Mouse (Mus musculus) gastrocnemius, adult 2 months (tissue): ENCODE data around the gene Tk1. TPM values are rescaled to one million over a fixed set of nuclear protein-coding genes. Genes with fewer than 3 reads are reported as not detected.
A peak's percentile ranks its signal among the peaks of the same experiment; 100 is the strongest.
"Not testable (repeated sequence)": the region's sequence is repeated elsewhere in the genome, so short reads cannot be mapped to it uniquely, and the experiment has no call there.

ENCODE experiments used
- DNase-seq: peaks from one replicate; pipeline ENCODE4 v3.0.0; 2022
- H3K27ac ChIP-seq: fragments of 200-600 bp; 2 replicates; pipeline ENCODE4 v1.8.1; 2022; ENCODE audit warnings: mild to moderate bottlenecking
- H3K4me3 ChIP-seq: fragments of 200-600 bp; 2 replicates; pipeline ENCODE4 v1.8.1; 2022; ENCODE audit warnings: mild to moderate bottlenecking, moderate library complexity
- CTCF ChIP-seq: fragments of 200-600 bp; IDR thresholded peaks from 2 replicates; pipeline ENCODE4 v1.8.1; 2022; ENCODE audit warnings: antibody characterized with exemption, mild to moderate bottlenecking, moderate library complexity
- intact Hi-C: fragments of 180-260 bp; cut with DNase I; formaldehyde crosslinking; loops from one replicate; pipeline ENCODE4 v1.15.1; 2025
- total RNA-seq, 2 experiments: library from RNA; stranded (reverse); gene quantifications; 2 replicates each; pipeline ENCODE4 v1.2.3; 2021

Tk1 gene
- total RNA-seq, 2 experiments from 2014 or later: 2.5 to 2.8 TPM

DNA sequence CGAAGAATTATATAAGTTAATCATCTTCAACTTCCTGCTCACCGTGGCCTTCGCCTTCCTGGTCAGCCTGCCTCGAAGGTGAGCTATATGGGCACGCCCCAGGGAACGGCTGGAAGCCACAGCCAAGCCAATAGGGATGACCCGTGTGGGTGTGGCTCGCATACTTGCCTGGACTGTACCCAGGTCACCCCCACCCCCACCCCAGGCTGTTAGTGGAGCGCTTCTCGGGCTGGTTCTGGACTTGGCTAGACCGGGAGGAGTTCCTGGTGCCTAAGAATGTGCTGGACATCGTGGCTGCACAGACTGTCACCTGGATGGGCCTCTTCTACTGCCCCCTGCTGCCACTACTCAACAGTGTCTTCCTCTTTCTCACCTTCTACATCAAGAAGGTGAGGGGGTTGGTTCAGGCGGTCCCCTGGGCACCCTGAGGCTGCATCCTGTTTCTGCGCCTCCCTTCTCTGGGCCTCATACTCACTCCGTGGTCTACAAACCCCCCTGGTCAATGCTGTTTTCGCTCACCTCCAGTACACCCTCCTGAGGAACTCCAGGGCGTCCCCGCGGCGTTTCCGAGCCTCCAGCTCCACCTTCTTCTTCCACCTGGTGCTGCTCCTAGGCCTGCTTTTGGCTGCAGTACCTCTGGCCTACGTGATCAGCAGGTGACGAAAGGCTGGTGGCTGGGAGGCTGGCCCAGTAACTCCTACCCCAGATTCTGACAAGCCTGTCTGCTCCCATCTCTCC, 35.0 kb downstream of the Tk1 start:
- peak; percentile 40 for TF ChIP-seq CTCF
- H3K4me3 ChIP-seq: peak overlapping the region; percentile 57
- H3K27ac ChIP-seq: no peak overlapping the region
- intact Hi-C loops: loop anchor here (1.0 kb wide), 1 partner anchor 33 kb away; no protein-coding TSS in a partner anchor
- no peak for DNase-seq

DNA sequence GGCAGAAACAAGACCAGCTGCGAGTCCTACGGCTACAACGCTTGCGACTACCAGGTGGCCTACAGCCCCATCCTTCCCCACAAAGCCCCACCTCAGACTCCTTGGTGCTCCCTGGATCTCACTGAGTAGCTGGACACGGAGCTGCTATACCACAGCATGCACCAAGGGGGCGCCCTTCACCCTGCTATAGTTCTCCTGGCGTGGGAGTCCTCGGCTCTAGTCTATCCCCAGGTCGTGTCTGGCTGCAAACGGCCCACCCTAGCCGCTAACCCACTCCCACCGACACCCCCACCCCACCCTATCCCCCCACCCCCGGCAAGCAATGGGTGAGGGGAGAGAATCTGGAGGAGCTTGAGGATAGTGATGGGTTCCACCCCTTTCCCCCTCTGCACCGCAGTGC, 35.6 kb downstream of the Tk1 start:
- intact Hi-C loops: loop anchor here (1.0 kb wide), 1 partner anchor 34 kb away; no protein-coding TSS in a partner anchor
- TF ChIP-seq CTCF: peak; percentile 97
- DNase-seq: peak; percentile 86
- Histone ChIP-seq H3K4me3 (peak overlapping the region; percentile 57), H3K27ac (no peak overlapping the region)

DNA sequence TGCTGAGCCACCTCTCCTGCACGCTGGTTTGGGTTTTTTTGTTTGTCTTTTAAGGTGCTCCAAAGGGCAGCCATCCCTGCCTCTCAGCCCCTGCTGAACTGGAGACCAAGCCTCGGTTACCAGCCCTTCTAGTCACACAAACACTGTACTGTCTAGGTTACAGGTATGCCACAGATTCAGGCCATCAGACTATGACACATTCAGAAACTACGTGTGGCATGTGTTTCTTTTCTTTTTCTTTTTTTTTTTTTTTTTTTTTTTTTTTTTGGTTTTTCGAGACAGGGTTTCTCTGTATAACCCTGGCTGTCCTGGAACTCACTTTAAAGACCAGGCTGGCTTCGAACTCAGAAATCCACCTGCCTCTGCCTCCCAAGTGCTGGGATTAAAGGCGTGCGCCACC, 37.4 kb downstream of the Tk1 start:
- intact Hi-C loops: loop anchor here (5.0 kb wide), 2 partner anchors 46 to 401 kb away; no protein-coding TSS in a partner anchor
- not testable (repeated sequence) for DNase-seq, H3K27ac ChIP-seq, H3K4me3 ChIP-seq

DNA sequence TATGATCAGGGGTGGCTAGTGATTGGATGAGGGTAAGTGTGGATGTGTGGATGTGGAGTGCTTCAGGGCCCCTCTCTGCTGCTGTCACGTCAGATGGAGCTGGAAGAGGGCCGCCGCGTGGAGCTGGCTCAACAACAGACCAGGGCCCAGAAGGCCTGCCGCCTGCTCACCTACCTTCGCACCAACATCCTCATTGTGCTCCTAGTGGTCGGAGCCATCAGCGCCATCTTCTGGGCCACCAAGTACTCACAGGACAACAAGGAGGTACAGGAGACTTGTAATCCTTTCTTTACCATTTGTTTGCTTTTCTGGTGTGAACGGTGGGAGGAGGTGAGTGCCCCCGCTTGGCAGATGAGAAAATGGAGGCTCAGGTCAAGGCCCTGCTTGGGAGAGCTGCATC, 39.6 kb downstream of the Tk1 start:
- Histone ChIP-seq H3K27ac (no peak overlapping the region), H3K4me3 (no peak overlapping the region)
- peak; percentile 75 for DNase-seq
- intact Hi-C loops: loop anchor here (1.0 to 5.0 kb wide), 3 partner anchors 44 to 399 kb away; no protein-coding TSS in a partner anchor
- peak; percentile 76 for TF ChIP-seq CTCF

GRCm38 (mm10) chr11:117783683-117784309, 42.1 kb downstream of the Tk1 start:
- no peak for TF ChIP-seq CTCF
- intact Hi-C loops: no loop called here
- DNase-seq: peak; percentile 55
- peak overlapping the region; percentile 84 for H3K27ac ChIP-seq
- peak overlapping the region; percentile 81 for H3K4me3 ChIP-seq

DNA sequence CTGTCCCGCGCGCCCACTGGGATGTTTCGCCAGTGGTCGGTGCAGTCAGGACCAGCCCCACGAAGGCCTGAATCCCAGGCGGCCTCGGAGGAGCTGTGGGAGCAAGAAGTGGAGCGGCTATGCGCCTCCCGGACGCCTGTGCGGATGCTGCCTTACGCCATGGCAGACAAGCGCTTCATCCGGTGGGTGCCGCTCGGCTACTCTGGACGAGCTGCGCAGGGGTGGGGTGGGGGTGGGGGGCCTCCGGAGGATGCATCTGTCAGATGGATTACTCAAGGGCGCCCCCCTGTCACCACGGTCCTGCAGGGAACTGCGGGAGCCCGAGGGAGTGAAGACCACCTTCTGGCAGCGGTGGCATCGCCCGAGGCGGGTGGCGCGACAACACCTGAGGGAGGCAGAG, 42.8 kb downstream of the Tk1 start:
- TF ChIP-seq CTCF: peak; percentile 69
- intact Hi-C loops: no loop called here
- Histone ChIP-seq H3K27ac (peak overlapping the region; percentile 84), H3K4me3 (peak overlapping the region; percentile 81)
- peak; percentile 69 for DNase-seq

DNA sequence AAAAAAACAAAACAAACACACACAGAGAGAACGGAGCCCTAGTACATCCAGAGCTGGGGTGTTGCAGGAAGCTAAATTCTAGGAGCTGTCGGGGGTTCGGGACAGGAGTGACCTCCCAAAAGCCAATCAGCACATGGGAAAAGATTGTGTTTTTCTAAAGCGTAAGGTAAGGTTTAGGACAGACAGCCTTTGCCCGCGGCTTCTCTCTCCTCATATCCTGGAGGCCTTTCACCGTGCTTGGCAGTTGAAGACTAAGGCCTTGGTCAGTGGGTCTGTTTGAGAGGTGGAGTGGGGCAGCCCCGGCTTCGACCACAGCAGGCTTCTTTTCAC, 43.2 kb downstream of the Tk1 start:
- peak overlapping the region; percentile 84 for H3K27ac ChIP-seq
- DNase-seq: no peak
- H3K4me3 ChIP-seq: peak overlapping the region; percentile 81
- TF ChIP-seq CTCF: no peak
- intact Hi-C loops: no loop called here

DNA sequence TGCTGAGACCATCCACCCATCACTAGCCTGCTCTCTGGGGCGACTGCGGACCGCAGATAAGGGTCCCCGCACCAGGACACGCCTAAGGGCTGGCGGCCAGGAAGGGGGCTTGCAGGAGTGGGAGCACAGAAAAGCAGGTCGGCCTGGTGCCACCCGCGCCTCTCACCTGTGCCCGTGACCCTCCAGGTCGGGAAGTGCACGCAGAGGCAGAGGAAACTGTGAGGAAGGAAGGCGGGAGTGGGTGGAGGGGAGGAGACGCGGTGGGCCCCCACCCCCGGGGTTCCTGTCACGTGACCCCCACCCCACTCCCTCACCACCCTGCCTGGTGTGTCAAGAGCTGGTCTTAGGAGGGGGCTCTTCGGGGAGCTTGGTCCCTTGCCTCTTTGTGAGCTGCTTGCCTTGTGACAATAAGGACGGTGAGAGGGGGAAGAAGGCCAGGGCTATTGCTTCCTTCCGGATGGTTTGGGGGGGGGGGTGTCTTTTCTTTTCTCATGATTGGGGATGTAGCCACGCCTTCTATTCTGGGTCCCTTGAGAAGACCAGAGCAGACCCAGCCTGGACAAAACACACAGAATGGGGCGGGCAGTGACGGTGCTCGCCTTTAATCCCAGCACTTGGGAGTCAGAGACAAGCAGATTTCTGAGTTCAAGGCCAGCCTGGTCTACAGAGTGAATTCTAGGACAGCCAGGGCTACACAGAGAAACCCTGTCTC, 43.7 kb downstream of the Tk1 start, which contains the start of the genes Tmc8 and Tmc6:
Gene Tmc8 (plus strand): TSS at position 84 of the 712 bp plus-strand sequence.
Gene Tmc6 (minus strand): TSS at position 206 of the 712 bp plus-strand sequence.
- Histone ChIP-seq H3K27ac (peak within 1 kb of the TSS; percentile 84), H3K4me3 (peak within 1 kb of the TSS; percentile 81)
- peak; percentile 54 for DNase-seq
- intact Hi-C loops: no loop called here
- TF ChIP-seq CTCF: no peak

DNA sequence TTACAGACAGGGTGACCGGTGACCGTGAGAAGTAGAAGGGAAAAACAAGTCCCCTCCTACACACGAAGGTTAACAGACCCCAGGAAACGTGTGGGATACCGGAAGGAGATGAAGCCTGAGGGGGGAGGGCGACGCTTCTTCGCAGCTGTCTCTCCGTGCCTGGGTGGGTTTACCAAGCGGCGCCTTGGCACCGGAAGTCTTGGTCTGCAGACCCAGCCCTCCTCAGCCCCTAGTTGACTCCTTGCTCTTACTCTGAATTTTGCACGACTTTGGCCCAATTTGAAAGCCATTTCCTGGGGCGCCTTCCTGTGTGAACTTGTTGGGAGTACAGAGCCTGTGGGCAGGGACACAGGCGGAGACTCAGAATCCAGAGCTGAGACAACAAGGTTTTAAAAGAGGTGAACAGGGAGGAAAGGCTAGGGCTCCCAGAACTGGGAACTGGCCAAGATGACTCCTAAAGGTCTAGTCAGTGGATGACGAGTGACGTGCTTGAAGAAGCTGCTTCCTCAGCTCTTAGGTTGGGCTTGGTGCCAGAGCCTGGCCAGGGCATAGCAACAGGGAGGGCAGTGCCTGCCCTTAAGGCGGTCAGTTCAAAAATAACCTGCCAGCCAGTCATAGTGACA, 44.6 kb downstream of the Tk1 start:
- Histone ChIP-seq H3K27ac (peak overlapping the region; percentile 84), H3K4me3 (peak overlapping the region; percentile 81)
- TF ChIP-seq CTCF: no peak
- DNase-seq: peak; percentile 87
- intact Hi-C loops: no loop called here

DNA sequence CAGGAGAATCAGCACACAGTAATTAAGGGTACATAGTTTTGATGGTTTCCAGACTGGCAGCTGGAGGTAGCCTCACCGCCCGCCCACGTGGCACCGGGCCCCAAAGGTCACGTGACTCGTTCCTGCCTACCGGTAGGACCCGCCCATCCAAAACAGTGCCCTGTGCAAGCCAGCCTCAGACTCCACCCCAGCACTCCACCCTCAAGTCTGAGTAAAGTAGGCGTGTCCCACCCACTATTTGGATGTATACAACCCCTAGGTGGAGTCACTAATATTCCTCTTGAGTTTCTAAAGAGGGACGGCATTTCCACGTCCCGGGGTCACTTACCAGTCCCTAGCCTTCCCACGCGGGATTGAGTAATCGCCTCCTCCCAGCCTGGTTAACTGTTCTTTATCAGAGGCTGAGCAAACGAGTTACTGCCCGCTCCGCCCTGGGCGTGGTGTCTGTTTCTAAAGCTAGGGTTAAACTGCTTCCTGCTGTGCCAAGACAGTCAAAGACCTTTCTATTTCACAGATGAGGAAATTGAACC, 45.2 kb downstream of the Tk1 start:
- DNase-seq: peak; percentile 90
- peak overlapping the region; percentile 81 for H3K4me3 ChIP-seq
- peak; percentile 15; the same call in 1 of the 2 replicates for TF ChIP-seq CTCF
- peak overlapping the region; percentile 84 for H3K27ac ChIP-seq
- intact Hi-C loops: no loop called here

DNA sequence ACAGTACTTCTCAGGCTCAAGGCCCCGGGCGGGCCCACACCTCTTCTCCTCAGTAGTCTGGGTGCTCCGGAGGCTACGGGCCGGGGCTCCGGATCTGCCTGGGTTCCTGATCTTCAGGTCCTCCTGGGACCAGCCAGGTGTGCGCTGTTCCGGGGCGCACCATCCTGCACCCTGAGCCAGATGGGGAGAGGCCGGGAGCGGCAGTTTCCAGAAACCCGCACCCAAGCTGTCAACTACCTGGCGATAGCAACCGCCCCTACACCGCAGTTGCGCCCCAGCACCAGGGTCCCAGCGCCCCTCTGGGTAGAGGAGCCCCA, 45.7 kb downstream of the Tk1 start:
- intact Hi-C loops: no loop called here
- Histone ChIP-seq H3K27ac (peak overlapping the region; percentile 84), H3K4me3 (peak overlapping the region; percentile 81)
- DNase-seq: no peak
- no peak for TF ChIP-seq CTCF
